Mouse (Mus musculus) adrenal gland, adult 8-10 months (tissue): ENCODE measurements around the gene Bri3. TPM values are rescaled to one million over a fixed set of nuclear protein-coding genes. Genes with fewer than 3 reads are reported as not detected.

ENCODE experiments used
- DNase-seq: peaks from one replicate; pipeline ENCODE4 v3.0.0; 2022
- total RNA-seq, 4 experiments: library from RNA; stranded (reverse); gene quantifications; 2 replicates each; pipeline ENCODE4 v1.2.4; 2022

Bri3 gene
- total RNA-seq, 4 experiments from 2014 or later = 101 to 135 (median 118) TPM

DNA sequence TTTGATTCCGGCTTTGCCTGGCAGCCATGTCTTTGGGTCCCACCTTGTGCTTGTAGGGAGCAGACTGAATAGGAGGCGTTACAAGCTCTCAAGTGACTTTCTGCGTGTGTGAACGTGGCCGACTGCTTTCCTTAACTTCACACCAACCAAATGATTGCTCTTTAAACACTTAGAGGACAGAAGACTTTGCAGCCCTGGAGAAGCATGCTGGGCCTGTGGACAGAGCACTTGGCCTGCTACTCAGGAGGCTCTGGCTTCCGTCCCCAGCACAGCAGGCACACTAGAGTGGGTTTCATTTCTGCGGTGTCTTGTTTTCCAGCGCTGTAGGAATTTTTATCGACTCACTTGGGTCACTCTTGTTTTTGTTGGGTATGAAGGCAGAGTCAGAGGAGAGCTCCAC is 18.8 kb downstream of the Bri3 start:
- DNase-seq = no peak

DNA sequence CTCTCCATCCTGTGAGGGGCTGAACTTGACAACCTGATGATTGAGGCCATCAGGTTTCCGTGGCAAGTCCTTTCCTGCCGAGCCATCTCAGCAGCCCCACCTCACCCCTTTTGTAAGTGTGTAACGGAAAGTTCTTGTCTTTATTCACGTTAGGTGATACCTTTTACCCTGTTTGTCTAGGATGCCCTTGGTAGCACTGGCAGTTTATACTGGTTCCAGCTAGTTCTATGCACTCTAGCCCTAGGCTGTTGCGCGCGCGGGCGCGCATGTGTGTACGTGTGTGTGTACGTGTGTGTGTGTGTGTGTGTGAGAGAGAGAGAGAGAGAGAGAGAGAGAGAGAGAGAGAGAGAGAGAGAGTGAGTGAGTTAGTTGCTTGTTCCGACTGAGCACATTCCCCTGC is 19.3 kb downstream of the Bri3 start:
- DNase-seq = no peak

DNA sequence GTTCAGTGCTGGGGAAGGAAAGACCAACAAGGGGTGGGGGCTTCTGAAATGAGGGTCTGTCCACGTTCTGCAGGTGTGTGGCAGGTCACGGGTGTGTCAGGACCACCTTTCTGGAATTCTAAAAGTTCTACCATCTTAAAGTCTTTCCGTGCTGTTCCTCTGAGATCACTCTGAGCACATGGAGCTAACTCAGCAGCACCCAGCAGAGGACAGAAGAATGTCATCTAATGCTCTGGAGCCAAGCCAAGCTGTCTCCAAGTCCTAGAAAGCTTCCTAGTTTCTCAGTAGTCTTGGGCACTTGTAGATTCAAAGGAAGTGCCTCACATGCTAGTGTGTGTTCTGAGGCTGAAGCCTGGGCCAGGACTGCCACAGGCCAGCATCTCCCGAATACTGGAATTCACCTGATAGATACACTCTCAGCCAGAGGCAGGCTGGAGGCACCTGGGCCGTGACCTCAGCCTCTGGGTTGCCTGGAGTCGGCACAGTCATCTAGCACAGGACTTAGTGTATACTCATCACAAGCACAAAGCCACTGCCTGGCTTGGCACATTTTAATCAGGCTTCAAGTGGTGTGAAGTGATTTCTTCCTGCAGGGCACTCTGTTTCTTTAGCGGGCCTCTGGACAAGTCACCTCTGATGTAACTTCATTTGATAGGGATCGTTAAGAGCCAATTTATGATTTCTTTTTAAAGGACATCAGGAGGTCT is 23.5 kb downstream of the Bri3 start:
- no peak for DNase-seq

- no peak for DNase-seq
Measured at GRCm38 (mm10) chr5:144269926-144270325, 25.7 kb downstream of the Bri3 start.

GRCm38 (mm10) chr5:144270420-144270819 is 26.2 kb downstream of the Bri3 start:
- DNase-seq = no peak

DNA sequence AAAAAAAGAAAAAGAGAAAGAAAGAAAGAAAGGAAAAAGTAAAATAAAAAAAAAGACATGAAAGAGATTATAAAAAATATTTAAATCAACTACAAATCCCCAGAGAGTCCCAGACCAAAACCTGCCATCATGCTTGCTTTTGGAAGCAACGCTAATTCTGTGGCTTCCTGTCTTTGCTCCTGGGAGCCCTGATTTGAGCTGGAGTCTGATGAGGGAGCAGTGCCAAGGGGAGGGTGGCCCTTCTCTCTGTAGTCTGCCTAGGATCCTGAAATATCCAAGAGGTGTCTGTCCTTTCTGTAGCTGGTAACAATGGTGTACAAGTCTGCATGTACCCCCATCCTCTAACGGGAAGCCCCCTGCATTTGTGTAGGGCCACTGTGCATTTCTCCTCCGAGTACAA is 26.9 kb downstream of the Bri3 start:
- DNase-seq = no peak

GRCm38 (mm10) chr5:144271772-144272171 is 27.5 kb downstream of the Bri3 start:
- no peak for DNase-seq

DNA sequence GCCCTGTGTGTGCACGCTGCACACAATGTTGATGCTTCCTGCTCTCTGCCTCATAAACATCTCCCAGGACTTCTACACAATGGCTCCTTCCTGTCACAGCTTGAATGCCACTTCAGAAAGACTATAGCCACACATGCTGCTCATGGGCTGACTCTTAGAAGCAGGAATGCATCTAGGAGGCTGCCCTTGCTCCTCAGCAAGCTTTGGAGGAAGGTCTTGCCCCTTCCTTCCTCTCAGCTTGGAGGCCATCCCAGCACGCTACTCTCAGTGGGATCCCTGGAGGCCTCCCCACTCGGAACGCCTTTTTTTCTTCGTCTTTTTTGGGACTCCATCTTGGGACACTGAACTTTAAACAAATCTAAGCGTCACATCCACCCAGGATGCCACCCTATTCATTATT is 30.7 kb downstream of the Bri3 start:
- no peak for DNase-seq

- DNase-seq = no peak
Measured at GRCm38 (mm10) chr5:144276898-144277630, 32.8 kb downstream of the Bri3 start.

DNA sequence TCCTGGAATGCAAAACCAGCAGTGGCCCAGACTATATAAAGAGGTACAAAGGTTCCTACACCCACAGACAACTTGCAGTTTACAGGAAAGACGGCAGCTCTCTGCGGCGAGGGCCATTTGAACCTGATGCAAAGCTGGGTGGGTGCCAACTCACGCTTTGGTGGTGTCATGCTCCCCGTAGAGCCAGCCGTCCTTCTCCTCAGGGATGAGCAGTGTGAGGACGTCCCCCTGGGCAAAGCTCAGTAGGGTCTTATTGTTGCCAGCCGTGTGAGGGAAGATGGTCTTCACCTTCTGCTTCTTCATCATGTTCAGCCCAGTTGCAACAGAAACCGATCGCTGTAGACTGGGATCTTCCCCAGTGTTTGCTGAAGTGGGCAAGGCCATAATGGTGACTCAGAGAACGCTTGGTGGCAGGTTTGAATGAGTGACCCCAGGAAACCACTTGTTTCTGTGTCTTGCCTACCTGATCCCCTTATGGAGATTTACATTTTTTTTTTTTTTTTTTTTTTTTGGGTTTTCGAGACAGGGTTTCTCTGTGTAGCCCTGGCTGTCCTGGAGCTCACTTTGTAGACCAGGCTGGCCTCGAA is 34.2 kb downstream of the Bri3 start:
- DNase-seq = no peak

- no peak for DNase-seq
Measured at GRCm38 (mm10) chr5:144279081-144279541, 34.9 kb downstream of the Bri3 start.

- DNase-seq = no peak
Measured at GRCm38 (mm10) chr5:144279926-144280325, 35.7 kb downstream of the Bri3 start.

- no peak for DNase-seq
Measured at GRCm38 (mm10) chr5:144282470-144283260, 38.4 kb downstream of the Bri3 start.

DNA sequence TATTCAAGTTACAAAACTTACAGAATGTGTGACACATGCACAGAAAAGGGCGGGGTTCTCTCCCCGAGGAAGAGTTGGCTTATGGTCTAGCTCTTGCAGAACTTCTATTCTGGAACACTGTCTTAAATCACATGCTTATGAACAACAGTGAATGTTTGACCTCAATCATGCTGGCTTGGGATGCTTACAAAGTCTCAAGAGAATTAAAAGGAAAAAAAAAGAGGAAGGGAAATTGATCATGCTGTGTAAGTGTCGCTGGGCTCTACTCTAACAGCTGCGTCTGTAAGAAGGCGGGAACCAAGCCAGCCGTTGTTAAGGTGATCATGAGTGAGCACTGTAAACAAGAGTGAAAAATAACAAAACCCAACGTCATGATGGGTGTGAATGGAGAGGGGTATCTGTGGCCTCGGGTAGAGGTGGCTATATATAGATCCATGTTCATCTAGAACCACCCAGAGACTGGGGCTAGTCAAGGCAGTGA is 39.4 kb downstream of the Bri3 start:
- no peak for DNase-seq

DNA sequence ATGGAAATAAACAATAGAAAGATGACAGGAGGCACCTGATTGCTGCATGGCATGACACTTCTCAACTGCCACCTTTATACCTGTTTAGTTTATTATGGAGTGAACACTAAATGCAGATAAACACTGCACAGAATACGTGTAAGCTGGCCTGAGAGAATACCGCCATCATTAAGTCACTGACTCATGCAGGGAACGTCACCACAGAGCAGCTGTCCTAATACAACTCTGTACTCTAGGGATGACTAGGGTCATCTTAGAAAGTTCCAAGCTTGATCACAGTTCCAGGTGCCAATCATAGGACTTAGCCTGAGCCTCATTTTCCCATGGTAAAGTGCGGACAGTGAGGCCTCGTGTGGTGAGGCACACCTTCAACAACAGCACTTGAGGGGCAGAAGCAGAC is 40.4 kb downstream of the Bri3 start:
- DNase-seq = no peak

GRCm38 (mm10) chr5:144286591-144287266 is 42.5 kb downstream of the Bri3 start:
- no peak for DNase-seq

DNA sequence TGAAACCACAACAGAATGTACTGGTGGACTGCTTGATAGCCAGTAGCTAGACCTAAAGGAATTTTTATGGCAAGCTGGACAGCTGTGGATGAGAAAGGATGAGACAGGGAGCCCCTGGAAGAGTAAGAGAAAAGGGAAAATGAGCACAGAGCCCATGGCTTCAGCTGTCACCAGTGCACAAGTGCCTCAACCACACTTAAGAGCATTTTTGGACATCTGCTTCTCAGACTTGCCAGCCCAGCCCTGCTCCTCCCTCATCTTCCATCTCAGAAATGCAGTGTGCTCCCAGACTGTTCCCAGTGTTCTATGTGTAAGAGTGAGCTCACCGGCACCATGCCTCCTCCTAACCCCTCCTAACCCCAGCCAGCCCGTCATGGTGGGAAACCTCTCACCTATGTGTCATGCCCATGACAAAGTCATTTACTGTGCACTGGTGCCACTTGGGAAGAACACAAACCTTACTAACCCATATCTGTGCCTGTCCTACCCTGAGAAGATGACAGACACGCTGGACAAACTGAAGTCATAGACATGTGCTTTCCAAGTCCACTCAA is 43.1 kb downstream of the Bri3 start:
- no peak for DNase-seq

GRCm38 (mm10) chr5:144288391-144288790 is 44.2 kb downstream of the Bri3 start:
- no peak for DNase-seq

DNA sequence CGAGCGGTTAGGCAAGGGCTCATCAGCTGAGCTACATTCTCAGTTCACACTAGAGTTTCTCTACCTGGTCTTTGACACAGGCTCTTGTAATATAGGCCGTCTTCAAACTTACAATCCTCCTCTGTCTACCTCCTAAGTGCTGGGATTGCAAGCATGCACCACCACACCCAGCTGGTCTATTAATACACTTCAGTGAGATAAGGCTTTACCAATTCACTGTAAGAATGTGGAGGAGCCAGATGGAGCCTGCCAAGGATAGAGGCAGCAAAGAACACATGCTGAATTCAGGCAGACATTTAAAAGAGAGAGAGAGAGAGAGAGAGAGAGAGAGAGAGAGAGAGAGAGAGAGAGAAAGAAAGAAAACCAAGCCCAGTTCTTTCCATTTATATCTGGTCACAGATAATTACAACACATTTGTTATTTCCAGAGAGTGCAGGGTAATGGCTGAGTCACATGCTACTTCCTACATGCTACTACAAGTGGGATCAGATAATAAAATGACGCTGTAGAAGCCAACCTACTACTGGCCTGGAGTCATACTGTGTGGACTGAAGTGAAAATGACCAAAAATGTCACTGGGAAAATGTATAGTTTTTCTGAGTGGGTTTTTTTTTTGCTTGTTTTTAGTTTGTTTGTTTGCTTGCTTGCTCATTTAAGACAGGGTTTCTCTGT is 45.7 kb downstream of the Bri3 start:
- no peak for DNase-seq

GRCm38 (mm10) chr5:144294908-144295307 is 50.7 kb downstream of the Bri3 start:
- DNase-seq = no peak

GRCm38 (mm10) chr5:144295357-144295756 is 51.1 kb downstream of the Bri3 start:
- DNase-seq = no peak
